Mouse (Mus musculus) G1E (cell line): ENCODE results near the gene Tbc1d8b. TPM values are rescaled to one million over a fixed set of nuclear protein-coding genes. Genes with fewer than 3 reads are reported as not detected.

Experiments
- ATAC-seq: 2 replicates; pipeline ENCODE4 v1.8.0; 2016; ENCODE audit warnings: mild to moderate bottlenecking; ENCODE audit not compliant: insufficient number of reproducible peaks, poor library complexity, low FRiP score, severe bottlenecking; ENCODE audit errors: extremely low read depth
- DNase-seq: peaks from one replicate; pipeline ENCODE4 v3.0.0; 2012; ENCODE audit warnings: low spot score
- H3K27me3 ChIP-seq: 2 replicates; pipeline ENCODE4 v1.6.1; 2012; ENCODE audit warnings: mild to moderate bottlenecking, low read length, inconsistent platforms; ENCODE audit not compliant: insufficient read depth
- H3K36me3 ChIP-seq: replicated peaks from 2 replicates; pipeline ENCODE3; 2012; ENCODE audit warnings: mild to moderate bottlenecking, inconsistent platforms
- H3K4me1 ChIP-seq: 2 replicates; pipeline ENCODE4 v1.6.1; 2012; ENCODE audit warnings: low read depth, low read length, inconsistent platforms, mixed read lengths; ENCODE audit not compliant: insufficient read depth
- H3K4me3 ChIP-seq: 2 replicates; pipeline ENCODE4 v1.5.1; 2012; ENCODE audit warnings: low read depth, mild to moderate bottlenecking, inconsistent platforms, low read length, moderate library complexity, mixed read lengths
- H3K9me3 ChIP-seq: replicated peaks from 2 replicates; pipeline ENCODE4 v1.6.1; 2012; ENCODE audit warnings: inconsistent platforms
- CTCF ChIP-seq: IDR thresholded peaks from 2 replicates; pipeline ENCODE4 v1.5.1; 2012; ENCODE audit warnings: low read depth, low read length, inconsistent platforms, mixed read lengths
- GATA1 ChIP-seq: IDR thresholded peaks from 2 replicates; pipeline ENCODE4 v1.6.1; 2012; ENCODE audit warnings: borderline replicate concordance, low read length, inconsistent platforms, mixed read lengths
- GATA2 ChIP-seq: IDR thresholded peaks from 2 replicates; pipeline ENCODE4 v1.6.1; 2012; ENCODE audit warnings: low read depth, low read length, inconsistent platforms, borderline replicate concordance
- POLR2AphosphoS5 ChIP-seq: IDR thresholded peaks from 2 replicates; pipeline ENCODE4 v1.6.1; 2012; ENCODE audit warnings: low read depth, low read length, inconsistent platforms; ENCODE audit not compliant: insufficient replicate concordance
- TAL1 ChIP-seq: conservative IDR thresholded peaks from 2 replicates; pipeline ENCODE4 v1.6.1; 2012; ENCODE audit warnings: low read depth, low read length, inconsistent platforms, mixed read lengths
- polyA plus RNA-seq: library from polyadenylated mRNA; stranded (reverse); fragments of >175 nt; gene quantifications from 2 replicates; pipeline ENCODE4 v1.2.3, GENCODE M21; 2012
- total RNA-seq, 2 experiments: library from RNA; stranded (forward) in 1 of 2; stranded (reverse) in 1 of 2; fragments of 200-1000 nt in 1 of 2; fragments of >200 nt in 1 of 2; fragmentation: Nextera tagmentation in 1 of 2; gene quantifications; 2 replicates each; pipeline ENCODE4 v1.2.3; 2014 to 2017

The Tbc1d8b gene
- total and polyA plus RNA-seq, 3 experiments, result 0.29 to 12.5 (median 11.4) TPM

DNA sequence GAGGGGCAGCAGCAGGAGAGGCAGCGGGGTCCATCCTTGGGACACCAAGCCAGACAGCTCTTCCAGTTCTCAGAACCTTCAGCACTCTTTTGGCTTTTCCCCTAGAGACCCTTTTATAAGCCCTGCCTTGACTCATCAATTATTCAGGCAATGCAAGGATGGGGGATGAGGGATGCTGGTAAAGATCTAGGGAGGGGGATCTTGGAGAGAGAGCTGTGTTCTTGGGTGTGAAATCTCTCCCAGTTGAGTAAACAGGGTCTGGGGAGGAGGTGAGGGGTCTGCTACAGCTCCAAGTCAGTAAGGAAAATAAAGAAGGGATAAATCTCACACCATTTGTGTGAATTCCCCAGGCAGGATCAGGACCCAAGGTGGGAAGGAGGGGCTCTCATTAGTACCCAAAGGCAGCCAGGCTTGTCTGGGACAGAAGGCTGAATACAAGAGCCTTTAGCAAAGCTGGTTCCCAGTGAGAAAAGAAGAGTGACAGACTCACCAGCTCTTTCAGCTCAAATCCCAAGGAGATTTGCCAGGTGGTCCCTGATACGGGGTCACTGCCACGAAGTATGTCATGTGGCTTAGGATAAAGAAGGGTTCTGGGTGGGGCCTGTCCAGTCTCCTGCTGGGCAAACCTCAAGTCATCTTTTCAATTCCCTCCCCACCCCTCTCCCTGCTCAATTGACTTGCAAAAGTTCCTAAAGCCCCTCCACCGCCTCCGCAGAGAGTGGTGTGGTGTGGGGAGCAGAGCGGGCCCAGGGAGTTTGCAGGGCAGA is 97.7 kb downstream of the Tbc1d8b start, which contains the start of gene Ripply1:
TSS of gene Ripply1 (minus strand) at position 76 of the 767 bp plus-strand sequence.
- DNase-seq (no peak), ATAC-seq (no peak)
- Histone ChIP-seq H3K36me3 (no peaks in the 10 kb centered on the region), H3K27me3 (no peaks in the 10 kb centered on the region), H3K4me1 (peaks cover 57% of the 10 kb centered on the region), H3K9me3 (no peaks in the 10 kb centered on the region), H3K4me3 (no peak within 1 kb of the TSS)
- TF ChIP-seq TAL1 (no peak), GATA1 (no peak), POLR2AphosphoS5 (no peak), GATA2 (no peak), CTCF (no peak)

DNA sequence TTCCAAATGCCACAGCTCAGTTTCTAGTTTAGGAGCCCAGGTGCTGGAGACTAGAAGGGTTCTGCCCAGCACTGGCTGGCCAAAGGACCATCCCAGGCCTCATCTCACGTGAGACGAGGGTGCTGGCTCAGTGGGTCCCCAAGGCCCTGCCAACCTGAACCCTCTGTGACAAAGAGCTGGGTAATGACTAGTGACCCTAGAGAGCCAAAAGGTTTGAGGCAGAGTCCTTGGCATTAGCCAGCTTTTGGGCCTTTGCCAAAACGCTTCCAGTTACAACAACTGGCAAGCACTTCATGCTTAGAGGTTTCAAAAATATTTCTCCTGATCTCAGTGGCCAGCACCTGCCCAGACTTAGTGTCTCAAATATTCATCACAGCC is 98.2 kb downstream of the Tbc1d8b start:
- H3K9me3 ChIP-seq, result no peaks in the 10 kb centered on the region
- ATAC-seq (no peak), DNase-seq (no peak)
- H3K4me1 ChIP-seq, result peaks cover 53% of the 10 kb centered on the region
- no peaks in the 10 kb centered on the region for H3K27me3 ChIP-seq
- TF ChIP-seq TAL1 (no peak), CTCF (no peak), GATA2 (no peak), POLR2AphosphoS5 (no peak), GATA1 (no peak)
- no peaks in the 10 kb centered on the region for H3K36me3 ChIP-seq
- no peak overlapping the region for H3K4me3 ChIP-seq

DNA sequence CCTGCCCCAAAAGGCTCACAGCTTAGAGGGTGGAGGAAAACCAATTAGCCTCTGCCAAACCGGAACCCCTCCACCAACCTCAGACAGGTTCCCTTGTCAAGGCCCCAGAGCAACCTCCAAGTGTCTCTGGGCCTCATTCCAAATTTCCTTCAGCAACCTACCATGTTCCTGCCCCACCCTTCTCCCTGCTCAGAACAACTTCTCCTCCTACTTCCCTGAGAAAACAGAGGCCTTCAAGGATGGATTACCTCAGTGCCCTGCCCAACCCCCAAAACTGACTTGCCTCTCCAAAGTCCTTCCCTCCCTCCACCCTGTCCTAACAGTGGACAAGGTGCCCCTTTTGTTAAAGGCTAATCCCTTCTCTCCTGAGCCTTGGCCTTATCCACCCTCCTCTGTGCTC is 101.0 kb downstream of the Tbc1d8b start:
- DNase-seq (no peak), ATAC-seq (no peak)
- Histone ChIP-seq H3K4me1 (peaks cover 46% of the 10 kb centered on the region), H3K36me3 (no peaks in the 10 kb centered on the region), H3K4me3 (no peak overlapping the region), H3K9me3 (no peaks in the 10 kb centered on the region), H3K27me3 (no peaks in the 10 kb centered on the region)
- TF ChIP-seq GATA2 (no peak), CTCF (no peak), TAL1 (no peak), GATA1 (no peak), POLR2AphosphoS5 (no peak)

DNA sequence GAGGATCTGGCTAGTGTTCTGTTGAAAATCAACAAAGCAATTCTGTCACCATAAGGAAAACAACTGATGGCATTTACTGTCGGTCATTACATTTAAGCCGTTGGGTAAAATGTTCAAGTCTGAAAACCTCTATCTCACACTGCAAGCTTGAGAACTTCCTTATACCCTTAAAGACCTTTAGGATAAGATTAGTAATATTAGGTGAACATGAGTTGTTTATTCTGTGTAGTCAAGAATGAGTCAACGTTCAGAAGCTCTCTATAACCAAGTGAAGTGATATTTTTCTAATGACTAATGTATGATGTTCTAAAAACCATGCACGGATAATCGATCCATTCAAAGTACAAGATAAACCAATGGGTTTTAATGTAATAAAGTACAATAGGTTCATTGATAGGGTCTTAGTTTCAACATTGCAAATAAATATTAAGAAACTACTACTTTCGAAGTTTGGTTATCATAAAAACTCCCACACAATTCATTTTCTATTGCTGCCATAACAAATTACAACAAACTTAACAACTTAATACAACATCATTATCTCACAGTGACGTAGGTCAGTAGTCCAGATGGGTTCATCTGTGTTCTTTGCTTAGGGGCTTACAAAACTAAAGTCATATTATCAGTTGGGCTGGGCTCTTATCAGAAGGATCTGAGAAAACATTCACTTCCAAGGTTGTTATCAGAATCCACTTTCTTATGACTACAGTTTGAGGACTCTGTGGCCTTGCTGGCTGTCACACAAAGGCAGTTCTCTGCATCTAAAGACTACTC is 109.5 kb downstream of the Tbc1d8b start:
- H3K27me3 ChIP-seq, result no peaks in the 10 kb centered on the region
- TF ChIP-seq CTCF (no peak), GATA1 (no peak), POLR2AphosphoS5 (no peak), TAL1 (no peak), GATA2 (no peak)
- DNase-seq, result no peak
- no peaks in the 10 kb centered on the region for H3K9me3 ChIP-seq
- H3K4me1 ChIP-seq, result peaks cover 51% of the 10 kb centered on the region
- no peak overlapping the region for H3K4me3 ChIP-seq
- H3K36me3 ChIP-seq, result no peaks in the 10 kb centered on the region
- peak; percentile 49; the same call in 1 of the 2 replicates for ATAC-seq

DNA sequence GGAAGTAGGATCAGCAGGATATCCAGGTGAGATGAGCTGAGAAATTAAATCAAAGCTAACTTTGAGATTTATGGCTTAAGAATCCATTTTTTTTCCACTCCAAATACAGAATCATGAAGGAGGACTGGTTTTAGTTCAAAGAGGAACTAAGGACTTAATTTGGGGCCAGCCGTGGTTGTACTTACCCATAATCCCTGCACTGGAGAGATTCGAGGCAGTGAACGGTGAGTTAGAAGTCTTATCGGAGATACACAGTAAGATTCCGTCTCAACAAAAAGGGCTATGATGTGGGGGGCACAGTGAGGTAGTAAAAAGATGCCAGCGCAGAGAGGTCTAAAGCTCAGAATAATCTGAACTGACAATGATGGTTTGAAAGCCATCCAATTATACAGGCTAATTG is 111.2 kb downstream of the Tbc1d8b start:
- no peaks in the 10 kb centered on the region for H3K9me3 ChIP-seq
- DNase-seq, result no peak
- peaks cover 49% of the 10 kb centered on the region for H3K4me1 ChIP-seq
- no peak for TF ChIP-seq TAL1
- TF ChIP-seq GATA2, result no peak
- TF ChIP-seq POLR2AphosphoS5, result no peak
- TF ChIP-seq CTCF, result no peak
- TF ChIP-seq GATA1, result no peak
- no peaks in the 10 kb centered on the region for H3K27me3 ChIP-seq
- no peak for ATAC-seq
- no peak overlapping the region for H3K4me3 ChIP-seq
- H3K36me3 ChIP-seq, result no peaks in the 10 kb centered on the region

DNA sequence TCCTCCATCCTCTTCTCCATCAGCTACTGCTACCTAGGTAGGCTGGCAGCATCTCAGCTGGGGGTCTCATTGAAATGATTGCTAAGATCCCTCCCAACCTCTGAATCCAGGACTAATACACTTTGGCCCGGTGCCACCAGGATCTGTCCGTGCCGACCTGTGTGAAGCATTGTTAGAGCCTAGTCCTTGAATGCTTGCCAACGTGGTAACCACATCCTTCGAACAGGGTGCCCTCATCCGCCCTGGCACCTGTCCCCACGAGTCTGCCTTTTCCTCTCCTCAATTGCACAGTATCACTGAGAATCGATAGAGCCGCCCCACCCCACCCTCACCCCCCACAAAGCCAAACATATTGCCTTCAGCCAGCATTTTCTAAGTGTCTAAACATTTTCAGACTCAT is 113.1 kb downstream of the Tbc1d8b start:
- Histone ChIP-seq H3K9me3 (no peaks in the 10 kb centered on the region), H3K4me1 (peaks cover 38% of the 10 kb centered on the region), H3K36me3 (no peaks in the 10 kb centered on the region), H3K27me3 (no peaks in the 10 kb centered on the region), H3K4me3 (no peak overlapping the region)
- no peak for DNase-seq
- TF ChIP-seq POLR2AphosphoS5, result no peak
- TF ChIP-seq CTCF, result no peak
- ATAC-seq, result no peak
